Mouse (Mus musculus): ENCODE results near the gene Morn4. TPM values are rescaled to one million over a fixed set of nuclear protein-coding genes. Genes with fewer than 3 reads are reported as not detected.

Morn4 gene
- 0.98 and 1.1 TPM in 2 replicates for polyA plus RNA-seq (2012; rRNA removed)

GRCm38 (mm10) chr19:42086166-42086565 is at the start of gene Morn4:
Morn4 (minus strand) TSS chr19:42086357.
- peaks cover 9% of the 10 kb centered on the region for H3K4me1 ChIP-seq (replicated peaks; ENCODE audit: control insufficient read depth, insufficient read depth, low read length)
- DNase-seq, result no peak
- 11% methylated on average over 21 of the region's 21 CpGs for WGBS
- no peak within 1 kb of the TSS for H3K4me3 ChIP-seq (ENCODE audit: control insufficient read depth, insufficient read depth, low read length)
- peaks cover 6% of the 10 kb centered on the region; the same call in 1 of the 2 replicates for H3K27me3 ChIP-seq (ENCODE audit: control insufficient read depth, insufficient read depth, low read length)
- H3K27ac ChIP-seq (ENCODE audit: control insufficient read depth, insufficient read depth, low read length), result no peak within 1 kb of the TSS
- H3K36me3 ChIP-seq (ENCODE audit: control insufficient read depth, insufficient read depth, low read length), result no peaks in the 10 kb centered on the region
- TF ChIP-seq POLR2A (IDR thresholded peaks at IDR 0.05; ENCODE audit: control insufficient read depth, extremely low read depth, insufficient read depth, low read length, poor library complexity) (no peak), CTCF (IDR thresholded peaks at IDR 0.05; ENCODE audit: borderline replicate concordance, control insufficient read depth, extremely low read depth, insufficient read depth, low read length, poor library complexity) (no peak)

- no peak for DNase-seq
- no peak overlapping the region for H3K4me3 ChIP-seq (ENCODE audit: control insufficient read depth, insufficient read depth, low read length)
- TF ChIP-seq CTCF (IDR thresholded peaks at IDR 0.05; ENCODE audit: borderline replicate concordance, control insufficient read depth, extremely low read depth, insufficient read depth, low read length, poor library complexity) (no peak), POLR2A (IDR thresholded peaks at IDR 0.05; ENCODE audit: control insufficient read depth, extremely low read depth, insufficient read depth, low read length, poor library complexity) (no peak)
- peaks cover 5% of the 10 kb centered on the region for H3K4me1 ChIP-seq (replicated peaks; ENCODE audit: control insufficient read depth, insufficient read depth, low read length)
- no peaks in the 10 kb centered on the region for H3K36me3 ChIP-seq (ENCODE audit: control insufficient read depth, insufficient read depth, low read length)
- no peak overlapping the region for H3K27ac ChIP-seq (ENCODE audit: control insufficient read depth, insufficient read depth, low read length)
- H3K27me3 ChIP-seq (ENCODE audit: control insufficient read depth, insufficient read depth, low read length), result no peaks in the 10 kb centered on the region
Observed at GRCm38 (mm10) chr19:42135070-42135469, 48.9 kb upstream of the Morn4 start.

- no peak for TF ChIP-seq POLR2A (IDR thresholded peaks at IDR 0.05; ENCODE audit: control insufficient read depth, extremely low read depth, insufficient read depth, low read length, poor library complexity)
- TF ChIP-seq CTCF (IDR thresholded peaks at IDR 0.05; ENCODE audit: borderline replicate concordance, control insufficient read depth, extremely low read depth, insufficient read depth, low read length, poor library complexity), result no peak
- no peak overlapping the region for H3K4me3 ChIP-seq (ENCODE audit: control insufficient read depth, insufficient read depth, low read length)
- H3K27me3 ChIP-seq (ENCODE audit: control insufficient read depth, insufficient read depth, low read length), result no peaks in the 10 kb centered on the region
- no peaks in the 10 kb centered on the region for H3K36me3 ChIP-seq (ENCODE audit: control insufficient read depth, insufficient read depth, low read length)
- WGBS, result 72% methylated on average over 5 of the region's 5 CpGs
- H3K27ac ChIP-seq (ENCODE audit: control insufficient read depth, insufficient read depth, low read length), result no peak overlapping the region
- H3K4me1 ChIP-seq (replicated peaks; ENCODE audit: control insufficient read depth, insufficient read depth, low read length), result peaks cover 17% of the 10 kb centered on the region
- no peak for DNase-seq
Observed at GRCm38 (mm10) chr19:42131101-42131500, 44.9 kb upstream of the Morn4 start.

GRCm38 (mm10) chr19:42130294-42130606 is 44.1 kb upstream of the Morn4 start:
- peak overlapping the region; percentile 28; the same call in 1 of the 2 replicates for H3K27ac ChIP-seq (ENCODE audit: control insufficient read depth, insufficient read depth, low read length)
- no peaks in the 10 kb centered on the region for H3K27me3 ChIP-seq (ENCODE audit: control insufficient read depth, insufficient read depth, low read length)
- 55% methylated on average over 3 of the region's 3 CpGs for WGBS
- no peak overlapping the region for H3K4me3 ChIP-seq (ENCODE audit: control insufficient read depth, insufficient read depth, low read length)
- H3K36me3 ChIP-seq (ENCODE audit: control insufficient read depth, insufficient read depth, low read length), result no peaks in the 10 kb centered on the region
- TF ChIP-seq CTCF (IDR thresholded peaks at IDR 0.05; ENCODE audit: borderline replicate concordance, control insufficient read depth, extremely low read depth, insufficient read depth, low read length, poor library complexity) (no peak), POLR2A (IDR thresholded peaks at IDR 0.05; ENCODE audit: control insufficient read depth, extremely low read depth, insufficient read depth, low read length, poor library complexity) (no peak)
- DNase-seq, result no peak
- peaks cover 17% of the 10 kb centered on the region for H3K4me1 ChIP-seq (replicated peaks; ENCODE audit: control insufficient read depth, insufficient read depth, low read length)

- H3K4me1 ChIP-seq (replicated peaks; ENCODE audit: control insufficient read depth, insufficient read depth, low read length), result peaks cover 17% of the 10 kb centered on the region
- 15% methylated on average over 14 of the region's 14 CpGs for WGBS
- no peak overlapping the region for H3K4me3 ChIP-seq (ENCODE audit: control insufficient read depth, insufficient read depth, low read length)
- H3K27me3 ChIP-seq (ENCODE audit: control insufficient read depth, insufficient read depth, low read length), result no peaks in the 10 kb centered on the region
- TF ChIP-seq CTCF (IDR thresholded peaks at IDR 0.05; ENCODE audit: borderline replicate concordance, control insufficient read depth, extremely low read depth, insufficient read depth, low read length, poor library complexity) (no peak), POLR2A (IDR thresholded peaks at IDR 0.05; ENCODE audit: control insufficient read depth, extremely low read depth, insufficient read depth, low read length, poor library complexity) (no peak)
- peak overlapping the region; percentile 46 for H3K27ac ChIP-seq (ENCODE audit: control insufficient read depth, insufficient read depth, low read length)
- H3K36me3 ChIP-seq (ENCODE audit: control insufficient read depth, insufficient read depth, low read length), result no peaks in the 10 kb centered on the region
- peak; percentile 22 for DNase-seq
Observed at GRCm38 (mm10) chr19:42129509-42130293, 43.5 kb upstream of the Morn4 start.

- no peaks in the 10 kb centered on the region for H3K36me3 ChIP-seq (ENCODE audit: control insufficient read depth, insufficient read depth, low read length)
- H3K4me1 ChIP-seq (replicated peaks; ENCODE audit: control insufficient read depth, insufficient read depth, low read length), result peaks cover 17% of the 10 kb centered on the region
- under 1% methylated on average over 54 of the region's 54 CpGs for WGBS
- no peaks in the 10 kb centered on the region for H3K27me3 ChIP-seq (ENCODE audit: control insufficient read depth, insufficient read depth, low read length)
- peak within 1 kb of the TSS; percentile 61 for H3K4me3 ChIP-seq (ENCODE audit: control insufficient read depth, insufficient read depth, low read length)
- peak within 1 kb of the TSS; percentile 46 for H3K27ac ChIP-seq (ENCODE audit: control insufficient read depth, insufficient read depth, low read length)
- DNase-seq, result peak; percentile 96
- TF ChIP-seq POLR2A (IDR thresholded peaks at IDR 0.05; ENCODE audit: control insufficient read depth, extremely low read depth, insufficient read depth, low read length, poor library complexity) (peak; percentile 31; the same call in 1 of the 2 replicates), CTCF (IDR thresholded peaks at IDR 0.05; ENCODE audit: borderline replicate concordance, control insufficient read depth, extremely low read depth, insufficient read depth, low read length, poor library complexity) (peak; percentile 65; the same call in 1 of the 2 replicates)
Observed at GRCm38 (mm10) chr19:42128787-42129508, 42.8 kb upstream of the Morn4 start, which contains the start of gene Avpi1. Avpi1 (minus strand) TSS chr19:42129059.
